Mouse (Mus musculus) granulocyte monocyte progenitor cell, adult 5-6 weeks (primary cell): ENCODE results near the gene Cdc14b. TPM values are rescaled to one million over a fixed set of nuclear protein-coding genes. Genes with fewer than 3 reads are reported as not detected.

ENCODE experiments used
- ATAC-seq: replicated peaks from 2 replicates; pipeline ENCODE4 v1.8.0; 2016; ENCODE audit warnings: mild to moderate bottlenecking, moderate TSS enrichment, inconsistent platforms; ENCODE audit not compliant: poor library complexity, severe bottlenecking
- total RNA-seq, 2 experiments: library from RNA; stranded (forward) in 1 of 2; stranded (reverse) in 1 of 2; fragments of 200-712, 200-1000 nt in 1 of 2; fragments of >200 nt in 1 of 2; fragmentation: Nextera tagmentation in 1 of 2; gene quantifications; 2 replicates each; pipeline ENCODE4 v1.2.3; 2014 to 2017

Cdc14b gene
- total RNA-seq (2014; fragmentation: Nextera tagmentation) (0.97 and 1.8 TPM in 2 replicates), total RNA-seq (2017) (0.73 and 2.1 TPM in 2 replicates)

DNA sequence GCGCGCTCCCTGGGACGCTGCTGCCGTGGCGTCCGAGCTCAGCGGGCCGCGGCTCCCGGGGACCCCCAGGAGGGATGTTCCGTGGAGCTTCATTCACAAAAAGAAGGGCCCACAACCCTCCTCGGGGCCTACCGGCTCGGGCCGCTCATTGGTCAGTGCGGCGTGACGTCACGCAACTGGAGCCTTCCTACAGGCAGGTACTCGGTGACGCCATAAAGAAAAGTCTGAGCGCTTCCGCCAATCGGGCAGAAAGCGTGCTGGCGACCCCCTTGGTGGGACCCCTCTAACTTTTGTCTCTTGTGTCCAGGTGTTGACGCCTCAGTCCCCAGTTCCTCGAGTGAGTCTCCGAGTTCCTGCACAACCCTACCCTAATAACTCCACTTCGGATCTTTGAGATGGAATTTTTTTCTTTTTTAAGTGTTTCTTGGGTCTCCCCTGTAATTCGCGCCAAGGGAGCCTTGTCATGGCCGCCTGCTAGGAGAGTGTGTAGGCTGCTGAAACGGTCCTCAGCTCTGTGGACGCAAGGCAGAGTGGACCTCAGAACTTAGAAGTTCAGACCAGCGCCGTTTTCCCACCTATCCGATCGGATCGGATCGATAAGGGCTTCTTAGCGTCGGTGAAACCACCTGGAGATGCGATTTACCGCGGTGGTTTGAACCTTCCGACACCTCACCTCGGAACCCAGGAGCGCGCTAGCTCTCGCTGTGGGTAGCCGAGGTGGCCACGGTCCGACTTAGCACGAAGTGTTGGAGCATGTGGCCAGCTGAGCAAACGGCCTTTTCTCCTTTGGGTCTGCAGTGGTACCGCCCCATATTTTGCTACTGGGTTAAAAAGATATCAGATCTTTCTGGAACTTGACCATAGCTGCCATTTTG, at the start of gene Cdc14b:
Gene Cdc14b (minus strand): TSS at position 412 of the 875 bp plus-strand sequence.
- peak; percentile 71 for ATAC-seq

DNA sequence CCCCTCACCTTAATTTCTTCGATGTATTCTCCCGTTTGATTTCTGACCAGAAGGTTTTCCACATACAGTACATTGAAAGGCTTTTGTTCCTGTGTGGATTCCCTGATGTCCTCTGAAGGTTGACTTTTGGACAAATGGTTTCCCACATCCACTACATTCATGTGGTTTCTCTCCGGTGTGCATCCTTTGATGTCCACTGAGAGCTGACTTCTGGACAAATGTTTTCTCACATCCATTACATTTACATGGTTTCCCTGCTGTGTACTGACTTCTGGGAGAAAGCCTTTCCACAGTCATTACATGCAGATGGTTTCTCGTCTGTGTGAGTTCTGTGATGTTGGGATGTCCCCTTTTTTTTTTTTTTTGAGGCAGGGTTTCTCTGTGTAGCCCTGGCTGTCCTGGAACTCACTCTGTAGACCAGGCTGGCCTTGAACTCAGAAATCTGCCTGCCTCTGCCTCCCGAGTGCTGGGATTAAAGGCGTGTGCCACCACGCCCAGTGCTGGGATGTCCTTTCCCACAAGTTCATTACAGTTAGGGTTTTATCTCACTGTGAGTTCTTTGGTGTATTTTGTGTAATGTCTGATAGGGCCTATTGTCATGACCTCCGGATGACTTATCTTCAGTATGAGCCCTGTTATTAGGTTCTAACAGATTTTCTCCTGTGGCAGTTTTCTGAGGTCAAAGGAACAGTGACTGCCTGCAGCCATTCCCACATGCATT, 47.6 kb upstream of the Cdc14b start:
- no peak for ATAC-seq

DNA sequence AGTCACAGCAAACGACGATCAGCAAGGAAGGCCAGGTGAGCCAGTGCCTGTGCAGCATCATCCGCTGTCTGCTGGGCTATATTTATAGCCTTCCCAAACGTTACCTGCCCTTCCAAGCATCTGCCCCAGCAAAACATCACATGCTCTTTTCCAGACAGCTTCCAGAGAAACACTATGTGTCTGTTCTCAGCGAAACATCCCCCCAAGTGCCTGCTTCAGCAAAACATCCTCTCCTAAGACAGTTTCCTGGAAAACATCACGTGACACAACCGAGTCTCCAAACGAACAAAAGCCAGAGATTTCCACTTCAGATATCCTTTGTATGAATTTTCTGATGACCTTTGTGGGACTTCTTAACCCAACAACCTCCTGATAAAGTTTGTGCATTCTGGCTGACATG, 45.2 kb upstream of the Cdc14b start:
- no peak for ATAC-seq

DNA sequence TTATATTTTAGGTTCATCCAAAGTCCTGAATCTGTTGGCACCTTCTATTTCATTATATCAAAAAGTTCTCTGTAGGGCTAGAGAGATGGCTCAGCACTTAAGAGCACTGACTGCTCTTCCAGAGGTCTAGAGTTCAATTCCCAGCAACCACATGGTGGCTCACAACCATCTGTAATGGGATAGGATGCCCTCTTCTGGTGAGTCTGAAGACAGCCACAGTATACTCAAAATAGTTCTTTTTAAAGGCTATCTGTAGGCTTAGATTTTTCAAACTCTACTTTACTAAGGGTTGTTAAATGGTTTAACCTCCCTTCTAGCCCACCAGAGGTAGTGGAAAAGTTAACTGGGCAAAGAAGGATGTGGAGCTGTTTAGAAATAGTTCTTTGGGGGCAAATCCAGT, 44.7 kb upstream of the Cdc14b start:
- no peak for ATAC-seq

DNA sequence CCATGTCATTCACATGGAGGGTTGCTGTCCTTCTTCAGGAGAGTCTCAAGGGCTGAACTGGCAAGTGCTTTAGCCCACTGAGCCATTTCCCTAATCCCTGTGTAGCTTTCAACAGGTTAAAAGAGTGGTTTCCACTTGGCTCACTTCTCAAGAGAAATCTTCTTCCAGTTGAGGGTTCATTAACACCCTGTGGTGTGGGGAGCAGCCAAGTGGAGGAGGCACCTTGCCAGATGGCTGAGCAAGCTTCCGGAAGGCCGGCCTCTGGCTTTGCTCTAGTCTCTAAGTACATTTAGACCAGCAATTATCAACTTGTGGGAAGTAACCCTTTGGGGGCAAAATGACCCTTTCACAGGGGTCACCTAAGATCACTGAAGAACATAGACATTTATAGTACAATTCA, 43.3 kb upstream of the Cdc14b start:
- 0 out of 2 replicates have a peak, but pooled peaks have one; percentile 21 for ATAC-seq

DNA sequence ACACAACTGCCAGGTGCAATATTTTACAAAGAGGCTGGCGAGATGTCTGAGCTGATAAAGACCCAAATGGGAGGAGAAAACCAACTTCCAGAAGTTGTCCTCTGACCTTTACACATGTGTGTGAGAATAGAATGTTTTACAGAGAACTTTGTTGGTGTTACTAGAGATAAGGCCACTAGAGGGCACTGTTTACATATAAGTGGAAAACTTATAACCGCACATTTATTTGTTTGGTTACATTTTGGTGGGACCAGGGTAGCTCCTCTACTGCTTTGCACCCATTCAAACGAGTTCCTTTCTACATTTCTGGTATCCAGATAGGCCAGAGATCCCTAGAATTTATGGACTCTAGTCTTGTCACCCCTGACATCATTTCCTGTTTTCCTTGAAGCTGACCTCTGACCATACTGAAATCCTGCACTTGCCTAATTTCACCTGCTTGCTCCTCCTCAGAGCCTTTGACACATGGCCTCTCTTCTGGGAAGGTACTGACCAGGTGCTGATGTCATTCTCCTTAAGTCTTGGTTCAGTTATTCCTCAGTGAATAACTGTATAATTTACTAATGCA, 40.5 kb upstream of the Cdc14b start:
- peak; percentile 43 for ATAC-seq

DNA sequence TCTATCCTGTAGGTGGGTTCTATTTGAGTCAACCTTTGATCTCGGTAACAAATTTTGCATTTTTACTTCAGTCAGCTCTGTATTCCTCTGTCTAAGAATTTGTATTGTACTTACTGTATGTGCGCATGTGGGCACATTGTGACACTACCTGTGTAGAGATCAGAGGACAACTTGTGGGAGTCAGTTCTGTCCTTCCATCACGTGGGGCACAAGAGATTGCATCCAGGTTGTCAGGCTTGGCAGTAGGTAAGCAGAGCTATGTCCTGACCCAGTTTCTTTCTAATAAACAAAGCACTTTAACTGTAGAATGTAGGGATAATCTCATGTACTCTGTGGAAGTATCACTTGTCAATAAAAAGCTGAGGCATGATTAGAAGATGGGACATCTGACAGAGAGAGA, 39.0 kb upstream of the Cdc14b start:
- ATAC-seq: no peak

DNA sequence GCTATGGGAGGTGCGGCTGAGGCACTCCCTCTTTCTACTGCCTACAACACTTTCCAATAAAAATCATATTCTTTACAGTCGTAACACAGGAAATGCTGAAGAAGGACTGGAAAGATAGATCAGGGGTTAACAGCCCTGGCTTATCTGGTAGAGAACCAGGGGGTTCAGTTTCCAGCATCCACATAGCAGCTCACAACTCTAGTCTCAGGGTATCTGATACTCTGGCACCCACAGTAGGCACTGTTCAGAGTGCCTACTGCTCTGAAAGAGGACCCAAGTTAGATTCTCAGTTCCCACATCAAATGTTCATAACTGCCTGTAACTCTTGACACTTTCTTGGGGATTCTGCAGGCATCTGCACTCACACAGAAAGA, 37.8 kb upstream of the Cdc14b start:
- ATAC-seq: peak; percentile 3

DNA sequence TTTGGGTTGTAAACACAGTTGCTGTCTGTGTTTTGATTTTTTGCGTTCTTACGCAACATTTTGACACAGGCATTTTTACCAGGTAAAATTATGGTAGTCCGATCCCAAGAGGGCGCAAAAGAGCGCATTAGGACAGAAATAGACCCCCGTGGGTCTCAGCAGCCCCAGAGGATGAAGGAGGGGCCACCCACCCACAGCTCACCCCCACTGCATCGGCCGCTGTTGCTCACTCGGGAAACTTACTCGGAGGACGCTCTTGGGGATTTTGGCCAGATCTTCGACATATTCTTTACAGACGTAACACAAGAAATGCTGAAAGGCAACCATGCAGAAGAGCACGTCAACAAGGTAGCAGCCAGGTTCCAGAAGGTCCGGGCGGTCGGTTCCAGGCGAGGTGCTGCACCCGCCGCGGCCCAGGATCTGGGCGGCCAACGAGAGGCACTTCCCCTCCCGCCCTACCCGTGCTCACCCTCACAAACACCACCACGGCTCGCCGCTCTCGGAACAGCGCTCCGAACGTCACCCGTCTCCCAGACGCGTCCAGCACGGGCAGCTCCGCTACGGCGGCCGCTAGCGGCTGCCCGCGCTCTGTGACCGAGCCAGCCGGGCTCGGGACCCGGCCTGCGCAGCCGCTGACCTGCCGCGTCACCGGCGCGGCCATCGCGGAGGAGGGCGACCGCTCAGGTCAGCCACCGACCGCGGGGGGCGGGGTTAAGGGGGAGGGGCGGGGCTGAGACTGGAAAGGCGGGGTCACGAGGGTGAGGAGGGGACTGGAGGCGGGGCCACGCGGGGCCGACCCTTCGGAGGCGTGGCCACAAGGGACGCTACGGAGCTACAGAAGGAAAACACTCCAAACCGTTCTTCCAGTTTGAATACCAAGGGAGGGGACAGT, 37.2 kb upstream of the Cdc14b start, which contains the start of gene Aaed1:
Gene Aaed1 (minus strand): TSS at position 687 of the 892 bp plus-strand sequence.
- ATAC-seq: peak; percentile 70

DNA sequence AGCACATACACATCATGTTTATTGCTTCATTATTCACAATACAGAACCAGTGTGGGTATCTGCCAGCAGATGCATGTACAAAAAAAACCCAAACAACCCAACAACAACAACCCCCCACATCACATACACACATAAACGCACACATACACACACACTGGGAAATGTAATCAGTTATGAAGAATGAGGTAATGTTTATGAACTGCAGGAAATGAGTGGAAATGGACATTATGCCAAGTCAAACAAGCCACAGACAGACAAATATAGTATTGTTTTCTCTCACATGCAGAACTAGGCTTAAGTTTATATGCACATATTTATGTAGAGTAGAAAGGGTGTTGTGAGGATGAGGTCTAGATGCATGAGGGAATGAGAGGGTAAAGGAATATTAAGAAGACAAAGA, 36.2 kb upstream of the Cdc14b start:
- ATAC-seq: no peak

DNA sequence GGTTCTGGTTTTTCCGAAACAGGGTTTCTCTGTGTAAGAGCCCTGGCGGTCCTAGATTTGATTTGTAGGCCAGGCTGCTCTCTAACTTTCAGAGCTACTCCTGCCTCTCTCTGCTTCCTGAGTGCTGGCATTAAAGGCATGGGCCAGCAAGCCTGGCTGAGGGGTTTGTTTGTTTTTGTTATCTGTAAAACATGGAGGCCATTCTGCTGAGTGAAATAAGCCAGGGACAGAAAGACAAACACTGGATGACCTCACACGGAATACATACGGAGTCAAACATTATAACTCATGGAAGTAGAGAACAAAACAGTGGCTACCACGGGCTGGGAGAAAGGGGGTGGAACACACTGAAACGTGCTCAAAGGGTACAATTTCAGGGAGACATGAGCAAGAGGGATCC, 35.5 kb upstream of the Cdc14b start:
- ATAC-seq: no peak

DNA sequence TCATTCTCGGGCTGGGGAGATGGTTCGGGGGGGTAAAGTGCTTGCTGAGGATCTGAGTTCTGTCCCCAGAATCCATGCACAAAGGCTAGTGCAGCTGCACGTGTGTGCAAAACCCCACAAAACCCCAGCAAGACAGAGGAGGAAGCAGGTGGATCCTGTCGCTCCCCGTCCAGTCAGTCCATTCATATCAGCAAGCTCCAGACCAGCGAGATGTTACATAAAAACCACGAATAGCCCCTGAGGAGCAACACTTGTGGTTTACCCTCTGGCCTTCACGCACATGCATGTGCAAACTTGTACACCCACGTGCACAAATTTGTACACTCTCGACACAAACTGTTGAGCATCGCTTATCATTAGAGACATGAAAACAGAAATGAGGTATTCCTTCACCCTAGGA, 34.8 kb upstream of the Cdc14b start:
- peak; percentile 49 for ATAC-seq

DNA sequence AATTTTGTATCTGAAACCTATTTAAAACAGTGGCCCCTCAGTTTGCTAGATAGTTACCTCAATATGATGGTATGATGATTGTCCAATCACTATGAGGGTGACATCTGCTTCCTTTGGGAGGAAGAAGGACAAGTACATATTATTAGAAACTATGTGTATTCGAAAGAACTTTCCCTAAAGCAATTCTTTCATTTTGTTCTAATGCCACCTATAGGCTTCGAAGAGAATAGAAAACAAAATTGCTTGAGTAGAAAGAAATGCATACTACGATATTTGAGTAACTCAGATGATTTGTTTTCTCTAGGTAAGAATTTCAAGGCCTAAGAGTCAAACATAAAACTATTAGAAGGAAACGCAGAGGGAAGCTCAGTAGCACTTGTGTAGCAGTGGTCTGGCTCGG, 33.9 kb upstream of the Cdc14b start:
- no peak for ATAC-seq

DNA sequence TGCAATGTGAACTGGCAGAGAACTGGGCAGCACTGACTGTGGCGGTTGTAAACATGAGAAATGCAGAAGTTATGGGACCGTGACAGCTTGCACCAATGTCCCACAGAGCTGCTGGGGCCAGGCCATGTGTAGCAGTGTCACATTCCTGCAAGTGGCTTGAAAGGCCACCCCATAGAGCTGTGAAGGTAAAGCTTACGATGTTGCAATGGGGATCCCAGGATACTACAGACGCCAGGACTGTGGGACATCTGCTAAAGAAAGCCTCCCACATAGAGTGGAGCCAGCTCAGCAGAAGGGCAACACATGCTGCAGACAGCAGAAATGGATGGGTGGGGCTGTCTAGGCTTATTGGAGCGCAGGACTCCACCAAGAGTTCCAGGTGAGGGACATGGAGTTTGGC, 32.4 kb upstream of the Cdc14b start:
- ATAC-seq: peak; percentile 29

DNA sequence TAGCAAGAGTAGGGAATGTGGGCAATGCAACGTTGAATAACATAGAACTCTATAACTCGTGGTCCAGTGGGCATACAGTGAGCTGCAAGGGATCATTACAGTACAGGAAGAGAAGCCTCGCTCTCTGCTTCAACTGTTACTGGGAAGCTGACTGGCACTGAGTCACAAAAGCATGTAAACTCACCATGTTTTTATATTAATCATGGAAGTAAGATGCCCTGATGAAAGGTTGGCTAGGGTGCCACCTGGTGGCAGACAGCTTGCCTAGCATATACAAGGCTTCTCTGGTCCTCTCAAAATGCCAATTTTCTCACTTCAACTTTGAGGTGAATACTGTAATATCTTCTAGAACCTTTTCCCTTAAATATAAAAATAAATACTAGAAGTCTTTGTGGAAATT, 31.0 kb upstream of the Cdc14b start:
- peak; percentile 39 for ATAC-seq

DNA sequence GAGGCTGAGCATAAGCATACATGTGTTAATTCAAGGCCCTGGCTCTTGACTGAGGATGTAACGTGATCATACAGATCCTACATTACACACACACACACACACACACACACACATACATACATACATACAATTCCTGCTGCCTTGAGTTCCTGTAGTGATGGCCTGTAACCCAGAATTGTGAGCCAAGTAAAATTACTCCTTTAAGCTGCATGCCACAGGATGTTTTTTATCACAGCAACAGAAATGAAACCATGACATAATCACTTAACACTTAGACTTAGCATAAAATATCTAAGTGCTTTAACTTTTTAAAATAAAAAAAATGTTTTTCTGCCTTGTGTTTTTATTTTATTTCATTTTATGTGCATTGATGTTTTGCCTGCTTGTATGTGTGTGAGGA, 24.0 kb upstream of the Cdc14b start:
- no peak for ATAC-seq

DNA sequence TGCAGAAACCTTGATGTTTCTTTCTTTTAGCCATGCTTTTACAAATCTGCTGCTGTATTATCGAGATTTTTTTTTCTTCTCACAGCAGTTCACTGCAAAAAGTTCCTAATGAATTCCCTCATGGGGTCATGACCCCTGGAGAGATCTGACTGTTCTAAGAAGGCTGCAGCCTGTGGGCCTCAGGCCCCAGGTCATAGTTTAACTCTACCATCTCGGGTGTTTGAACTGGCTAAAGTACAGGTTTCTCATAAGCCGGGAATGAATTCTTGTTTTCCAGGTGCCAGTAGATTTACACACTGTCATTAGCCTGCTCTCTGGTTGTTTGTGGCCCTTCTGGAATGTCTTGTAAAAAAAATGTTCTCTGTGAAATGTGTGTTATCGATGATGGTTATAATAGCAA, 11.7 kb upstream of the Cdc14b start:
- no peak for ATAC-seq

DNA sequence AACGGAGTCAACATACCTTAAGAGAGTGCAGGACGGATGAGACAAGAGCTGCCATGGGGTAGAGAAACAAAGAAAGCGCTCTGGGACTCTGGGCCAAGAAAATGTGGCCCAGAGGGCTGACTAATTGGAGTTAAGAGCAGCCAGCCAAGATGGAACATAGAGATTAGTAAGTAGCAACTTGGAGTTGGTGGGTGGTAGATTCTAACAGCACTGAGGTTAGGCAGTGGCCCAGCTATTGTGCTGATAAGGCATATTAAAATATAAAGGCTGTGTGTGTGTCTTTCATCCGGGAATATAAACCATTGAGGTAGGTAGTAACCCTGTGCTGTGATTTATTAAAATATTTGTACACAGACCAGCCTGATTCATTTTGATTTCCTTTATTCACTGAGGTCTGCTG, 11.2 kb upstream of the Cdc14b start:
- no peak for ATAC-seq

DNA sequence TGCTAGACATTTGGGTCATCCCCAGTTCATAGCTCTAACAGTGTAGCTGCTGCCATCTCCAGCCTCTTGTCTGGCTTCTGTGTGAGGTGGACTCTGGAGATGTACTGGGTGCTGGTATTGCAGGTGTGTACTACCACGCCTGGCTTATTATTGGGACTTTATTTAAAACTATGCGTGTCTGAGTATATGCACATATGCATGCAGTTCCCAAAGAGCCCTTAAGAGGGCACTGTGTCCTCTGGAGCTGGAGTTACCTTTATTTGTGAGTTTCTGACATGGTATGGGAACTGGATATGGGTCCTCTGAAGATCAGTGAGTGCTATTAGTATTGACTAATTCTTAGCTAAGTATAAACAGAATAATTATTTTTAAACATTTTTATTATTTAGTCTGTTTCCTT, 9.6 kb upstream of the Cdc14b start:
- ATAC-seq: peak; percentile 40; the same call in 1 of the 2 replicates

DNA sequence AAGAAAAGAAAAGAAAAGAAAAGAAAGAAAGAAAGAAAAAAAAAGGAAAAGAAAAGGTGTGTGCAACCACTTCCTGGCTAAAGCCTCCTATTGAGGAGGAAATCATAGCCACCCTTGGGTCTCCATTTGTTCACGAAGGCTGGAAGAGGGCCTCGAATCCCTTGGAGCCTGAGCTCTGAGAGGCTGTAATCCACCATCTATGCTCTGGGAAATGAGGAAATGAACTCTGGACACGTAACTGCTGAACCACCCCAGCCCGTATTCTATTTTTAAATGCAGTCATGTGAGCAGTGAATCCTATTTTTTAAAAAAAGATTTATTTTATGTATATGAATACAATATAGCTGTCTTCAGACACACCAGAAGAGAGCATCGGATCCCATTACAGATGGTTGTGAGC, 5.8 kb upstream of the Cdc14b start:
- peak; percentile 86 for ATAC-seq
